Mouse (Mus musculus): ENCODE results near the gene Zfp143.
"Not testable (repeated sequence)": the region's sequence is repeated elsewhere in the genome, so short reads cannot be mapped to it uniquely, and the experiment has no call there.

The Zfp143 gene

GRCm38 (mm10) chr7:110061199-110061751, at the start of gene Zfp143:
Gene Zfp143 (plus strand): TSS chr7:110061217.
- peak; percentile 100 for DNase-seq

- no peak for DNase-seq
These were observed 49.6 kb upstream of the Zfp143 start for GRCm38 (mm10) chr7:110011417-110011816.

GRCm38 (mm10) chr7:110014272-110014671, 46.7 kb upstream of the Zfp143 start:
- no peak for DNase-seq

GRCm38 (mm10) chr7:110018117-110018630, 42.8 kb upstream of the Zfp143 start, which contains the start of gene Ipo7:
Gene Ipo7 (plus strand): TSS chr7:110018274.
- DNase-seq, result peak; percentile 88 to 91

GRCm38 (mm10) chr7:110018631-110019482, 42.2 kb upstream of the Zfp143 start:
- DNase-seq, result peak; percentile 49 to 55

GRCm38 (mm10) chr7:110023553-110023952, 37.5 kb upstream of the Zfp143 start:
- no peak for DNase-seq

- no peak for DNase-seq
These were observed 34.4 kb upstream of the Zfp143 start for GRCm38 (mm10) chr7:110026594-110026993.

- DNase-seq, result no peak
These were observed 32.2 kb upstream of the Zfp143 start for GRCm38 (mm10) chr7:110028826-110029225.

- DNase-seq, result no peak
These were observed 30.7 kb upstream of the Zfp143 start for GRCm38 (mm10) chr7:110030342-110030741.

- DNase-seq, result not testable (repeated sequence)
These were observed 3.3 kb upstream of the Zfp143 start for GRCm38 (mm10) chr7:110057723-110058122.

- DNase-seq, result peak in 1 of 2 experiments; percentile 4
These were observed 1.8 kb upstream of the Zfp143 start for GRCm38 (mm10) chr7:110059092-110059785.

- DNase-seq, result no peak
These were observed 830 bp upstream of the Zfp143 start for GRCm38 (mm10) chr7:110060106-110060668.

- DNase-seq, result no peak
These were observed 283 bp upstream of the Zfp143 start for GRCm38 (mm10) chr7:110060669-110061198.

GRCm38 (mm10) chr7:110061752-110062273, 796 bp downstream of the Zfp143 start:
- DNase-seq, result peak; percentile 85 to 90

GRCm38 (mm10) chr7:110063731-110064130, 2.7 kb downstream of the Zfp143 start:
- peak in 1 of 2 experiments; percentile 4 for DNase-seq

GRCm38 (mm10) chr7:110069070-110069469, 8.1 kb downstream of the Zfp143 start:
- DNase-seq, result no peak

GRCm38 (mm10) chr7:110078168-110078567, 17.2 kb downstream of the Zfp143 start:
- no peak for DNase-seq

GRCm38 (mm10) chr7:110083386-110084165, 22.6 kb downstream of the Zfp143 start:
- DNase-seq, result peak in 1 of 2 experiments; percentile 13

GRCm38 (mm10) chr7:110085217-110085616, 24.2 kb downstream of the Zfp143 start:
- DNase-seq, result no peak

- no peak for DNase-seq
These were observed 26.9 kb downstream of the Zfp143 start for GRCm38 (mm10) chr7:110087914-110088313.

- DNase-seq, result no peak
These were observed 30.7 kb downstream of the Zfp143 start for GRCm38 (mm10) chr7:110091670-110092069.

All from thymus, postnatal 36 days (tissue).